26 mouse cellular contexts compared by ENCODE assay signal in genomic region chr2:116837829-116838228, GRCm38 (mm10). TPM values are rescaled to one million over a fixed set of nuclear protein-coding genes. Genes with fewer than 3 reads are reported as not detected.
DNase-seq lines count a peak whose midpoint lies in the region; ATAC-seq and TF ChIP-seq lines count a peak whose summit lies in the region.
"Had no signal": no experiment of that assay in that cellular context is flagged by ENCODE, and none has a peak within 500 bp of the region (broad histone marks: within the 10 kb centered on the region; RNA-seq: fewer than 3 reads in every experiment).

No protein-coding gene starts in this region.

- WGBS in heart, embryonic 10.5 days = 53% methylated on average over 3 of the region's 3 CpGs
- WGBS in kidney, embryonic 16.5 days = 33% methylated on average over 3 of the region's 3 CpGs
- 32% methylated on average over 3 of the region's 3 CpGs for WGBS in kidney, embryonic 15.5 days

- in situ Hi-C loops in Patski (cut with MboI; ENCODE audit: low pct_unique_long_range_greater_than_20kb) = no loop called here

- no peaks in the 10 kb centered on the region for H3K36me3 ChIP-seq in heart, embryonic 10.5 days
- H3K36me3 ChIP-seq in kidney, embryonic 16.5 days (ENCODE audit: insufficient read depth, low read length) = no peaks in the 10 kb centered on the region
- H3K36me3 ChIP-seq in kidney, embryonic 15.5 days = no peaks in the 10 kb centered on the region
- H3K36me3 ChIP-seq: embryonic facial prominence, embryonic 13.5 days; embryonic facial prominence, embryonic 15.5 days; forebrain, embryonic 10.5 days; forebrain, embryonic 12.5 days had no signal

- no peak for TF ChIP-seq CTCF in Patski (IDR thresholded peaks at IDR 0.05)

- no peak overlapping the region for H3K27ac ChIP-seq in heart, embryonic 10.5 days
- no peak overlapping the region for H3K27ac ChIP-seq in kidney, embryonic 16.5 days (ENCODE audit: low read length)
- H3K27ac ChIP-seq in kidney, embryonic 15.5 days = no peak overlapping the region
- H3K27ac ChIP-seq: embryonic facial prominence, embryonic 13.5 days; embryonic facial prominence, embryonic 15.5 days; forebrain, embryonic 10.5 days; forebrain, embryonic 12.5 days had no signal

- H3K9me3 ChIP-seq in heart, embryonic 10.5 days = no peaks in the 10 kb centered on the region
- H3K9me3 ChIP-seq in kidney, embryonic 16.5 days (ENCODE audit: low read length) = no peaks in the 10 kb centered on the region
- H3K9me3 ChIP-seq in kidney, embryonic 15.5 days (replicated peaks) = no peaks in the 10 kb centered on the region
- H3K9me3 ChIP-seq: embryonic facial prominence, embryonic 13.5 days; embryonic facial prominence, embryonic 15.5 days; forebrain, embryonic 10.5 days; forebrain, embryonic 12.5 days had no signal

- ATAC-seq in kidney, embryonic 16.5 days (ENCODE audit: low FRiP score, low TSS enrichment) = peak; percentile 27; the same call in 1 of the 2 replicates
- no peak for ATAC-seq in kidney, embryonic 15.5 days (replicated peaks; ENCODE audit: low FRiP score)
- peak; percentile 40 for ATAC-seq in Patski
- ATAC-seq in megakaryocyte, adult 5-6 weeks (ENCODE audit: poor library complexity, severe bottlenecking) = no peak

- no peaks in the 10 kb centered on the region for H3K27me3 ChIP-seq in heart, embryonic 10.5 days (ENCODE audit: insufficient read depth, poor library complexity, severe bottlenecking)
- no peaks in the 10 kb centered on the region for H3K27me3 ChIP-seq in kidney, embryonic 16.5 days (ENCODE audit: insufficient read depth, low read length)
- H3K27me3 ChIP-seq in kidney, embryonic 15.5 days = no peaks in the 10 kb centered on the region
- peaks cover 4% of the 10 kb centered on the region for H3K27me3 ChIP-seq in Patski
- H3K27me3 ChIP-seq: embryonic facial prominence, embryonic 13.5 days; embryonic facial prominence, embryonic 15.5 days; forebrain, embryonic 12.5 days had no signal

- peak; percentile 35 for DNase-seq in heart, embryonic 10.5 days (ENCODE audit: low spot score)
- no peak for DNase-seq in heart, adult 18-20 months
- peak; percentile 53 for DNase-seq in Patski (ENCODE audit: low read depth, low spot score)
- no peak for DNase-seq in layer of hippocampus, adult 18-20 months (ENCODE audit: low spot score in 2 of 2)
- DNase-seq: cerebellum, adult 11 months; cerebellum, adult 9-11 months had no signal

- H3K4me3 ChIP-seq in heart, embryonic 10.5 days = no peak overlapping the region
- no peak overlapping the region for H3K4me3 ChIP-seq in kidney, embryonic 16.5 days (ENCODE audit: low read length)
- H3K4me3 ChIP-seq in kidney, embryonic 15.5 days (replicated peaks) = no peak overlapping the region
- H3K4me3 ChIP-seq: embryonic facial prominence, embryonic 13.5 days; embryonic facial prominence, embryonic 15.5 days; erythroblast, embryonic 14.5 days; forebrain, embryonic 10.5 days; forebrain, embryonic 12.5 days had no signal

- POLR2A ChIA-PET in Patski (lab: Charles Lee) = interaction anchor here (0.6 to 0.7 kb wide), 2 partner anchors 51 to 313 kb away, joined by 3 to 5 read pairs; no protein-coding TSS in a partner anchor

- H3K4me2 ChIP-seq in kidney, embryonic 16.5 days (replicated peaks; ENCODE audit: low read depth, low read length) = no peak overlapping the region
- no peak overlapping the region for H3K4me2 ChIP-seq in kidney, embryonic 15.5 days
- H3K4me2 ChIP-seq: embryonic facial prominence, embryonic 13.5 days; embryonic facial prominence, embryonic 15.5 days; forebrain, embryonic 12.5 days had no signal

- H3K4me1 ChIP-seq in heart, embryonic 10.5 days = no peaks in the 10 kb centered on the region
- peaks cover 4% of the 10 kb centered on the region; the same call in 1 of the 2 replicates for H3K4me1 ChIP-seq in kidney, embryonic 16.5 days (ENCODE audit: insufficient read depth, low read length)
- H3K4me1 ChIP-seq in kidney, embryonic 15.5 days = peaks cover 8% of the 10 kb centered on the region; the same call in 1 of the 2 replicates
- H3K4me1 ChIP-seq: embryonic facial prominence, embryonic 13.5 days; embryonic facial prominence, embryonic 15.5 days had no signal

- no peak overlapping the region for H3K9ac ChIP-seq in kidney, embryonic 16.5 days (replicated peaks; ENCODE audit: low read length)
- H3K9ac ChIP-seq in kidney, embryonic 15.5 days = no peak overlapping the region
- H3K9ac ChIP-seq: embryonic facial prominence, embryonic 13.5 days; embryonic facial prominence, embryonic 15.5 days; forebrain, embryonic 12.5 days had no signal

- CTCF ChIA-PET in Patski (lab: Charles Lee) = interaction anchor here (0.9 to 2.0 kb wide), 10 partner anchors 10 to 732 kb away, joined by 3 to 11 read pairs (median 3); no protein-coding TSS in a partner anchor

RNA-seq across cellular contexts. Expression of gene Tmco5, which starts 40.7 kb away (rescaled TPM):
- polyA plus RNA-seq in heart, embryonic 10.5 days (2016; fragmentation: Nextera tagmentation; extraction: Ambion mirVana) = not detected in 2 replicates
- total RNA-seq in heart, adult 18-20 months (2021) = not detected
- not detected in 2 replicates for polyA plus RNA-seq in kidney, embryonic 16.5 days (2015; fragmentation: Nextera tagmentation; extraction: Ambion mirVana)
- not detected in 2 replicates for polyA plus RNA-seq in kidney, embryonic 15.5 days (2015; fragmentation: Nextera tagmentation; extraction: Ambion mirVana)
- not detected for polyA plus RNA-seq in Patski (2021)
- not detected in 2 replicates for total RNA-seq in megakaryocyte, adult 5-6 weeks (2015)
- total RNA-seq in megakaryocyte, adult 5-6 weeks (2017) = not detected in 2 replicates
- 1 to 10 TPM; 1.1 TPM for total RNA-seq in layer of hippocampus, adult 18-20 months (2021)
- total RNA-seq: adrenal gland, adult 2 months; adrenal gland, postnatal 10 days; adrenal gland, postnatal 25 days; adrenal gland, postnatal 4 days; common myeloid progenitor, adult 5-6 weeks; ES-E14; MEL had no signal
- polyA plus RNA-seq: adrenal gland, adult 2 months; brain, embryonic 14.5 days; C2C12; embryonic facial prominence, embryonic 11.5 days; embryonic facial prominence, embryonic 13.5 days; embryonic facial prominence, embryonic 15.5 days; erythroblast, embryonic 14.5 days; forebrain, embryonic 10.5 days; forebrain, embryonic 12.5 days; forebrain, embryonic 14.5 days; forebrain, embryonic 16.5 days had no signal

Comparison
In these comparisons a context has a peak if more than half of its experiments do, and no peak if none do; other contexts are left out.
1. DNase-seq: peak in heart, embryonic 10.5 days (single experiment) and Patski (single experiment); none in heart, adult 18-20 months (0 of 2) and layer of hippocampus, adult 18-20 months (0 of 2).
2. ATAC-seq: peak in kidney, embryonic 16.5 days (single experiment) and Patski (single experiment); none in kidney, embryonic 15.5 days (single experiment) and megakaryocyte, adult 5-6 weeks (single experiment).